Mouse (Mus musculus) heart, embryonic 11.5 days (tissue): ENCODE data around the gene Des. TPM values are rescaled to one million over a fixed set of nuclear protein-coding genes. Genes with fewer than 3 reads are reported as not detected.

Experiments used
- ATAC-seq: fragments of 200-750 bp; cut with Nextera tagmentation; replicated peaks from 2 replicates; pipeline ENCODE4 v1.8.0; 2017; ENCODE audit warnings: moderate library complexity; ENCODE audit not compliant: insufficient number of reproducible peaks, low FRiP score, low TSS enrichment
- H3K27ac ChIP-seq: fragments of 300-500 bp; sonication (generic); 2 replicates; pipeline ENCODE4 v1.5.1; 2014; ENCODE audit warnings: mild to moderate bottlenecking, low read depth, low read length
- H3K27me3 ChIP-seq: fragments of 300-500 bp; sonication (generic); 2 replicates; pipeline ENCODE4 v1.6.1; 2014; ENCODE audit warnings: mild to moderate bottlenecking, low read length, mixed read lengths; ENCODE audit not compliant: control insufficient read depth, insufficient read depth
- H3K36me3 ChIP-seq: fragments of 300-500 bp; sonication (generic); 2 replicates; pipeline ENCODE4 v1.6.1; 2014; ENCODE audit warnings: mild to moderate bottlenecking, low read length, moderate library complexity, mixed read lengths; ENCODE audit not compliant: control insufficient read depth, insufficient read depth
- H3K4me1 ChIP-seq: fragments of 300-500 bp; sonication (generic); 2 replicates; pipeline ENCODE4 v1.6.1; 2014; ENCODE audit warnings: low read length; ENCODE audit not compliant: control insufficient read depth, insufficient read depth
- H3K4me2 ChIP-seq: fragments of 300-500 bp; sonication (generic); 2 replicates; pipeline ENCODE4 v1.6.1; 2014; ENCODE audit warnings: mild to moderate bottlenecking, moderate library complexity
- H3K4me3 ChIP-seq: fragments of 300-500 bp; sonication (generic); 2 replicates; pipeline ENCODE4 v1.5.1; 2014; ENCODE audit warnings: low read depth, low read length
- H3K9ac ChIP-seq: fragments of 300-500 bp; sonication (generic); 2 replicates; pipeline ENCODE4 v1.6.1; 2014; ENCODE audit warnings: mild to moderate bottlenecking, low read depth, low read length, moderate library complexity
- H3K9me3 ChIP-seq: fragments of 300-500 bp; sonication (generic); replicated peaks from 2 replicates; pipeline ENCODE4 v1.6.1; 2016; ENCODE audit warnings: low read length; ENCODE audit not compliant: control insufficient read depth
- WGBS: fragments of 180-500 bp; shearing (Covaris S2); extraction: QIAGEN DNeasy Blood & Tissue Kit; methylation state at CpG from one replicate; pipeline ENCODE4 v1.1.7; 2014; ENCODE audit not compliant: insufficient replicate concordance; 5-methylcytosine and 5-hydroxymethylcytosine counted together
- polyA plus RNA-seq: library from polyadenylated mRNA; unstranded; fragments of >200 nt; fragmentation: Nextera tagmentation; extraction: Ambion mirVana; gene quantifications from 2 replicates; pipeline ENCODE4 v1.2.1, GENCODE M21; 2014

Des gene
- 428 and 477 TPM in 2 replicates for polyA plus RNA-seq

DNA sequence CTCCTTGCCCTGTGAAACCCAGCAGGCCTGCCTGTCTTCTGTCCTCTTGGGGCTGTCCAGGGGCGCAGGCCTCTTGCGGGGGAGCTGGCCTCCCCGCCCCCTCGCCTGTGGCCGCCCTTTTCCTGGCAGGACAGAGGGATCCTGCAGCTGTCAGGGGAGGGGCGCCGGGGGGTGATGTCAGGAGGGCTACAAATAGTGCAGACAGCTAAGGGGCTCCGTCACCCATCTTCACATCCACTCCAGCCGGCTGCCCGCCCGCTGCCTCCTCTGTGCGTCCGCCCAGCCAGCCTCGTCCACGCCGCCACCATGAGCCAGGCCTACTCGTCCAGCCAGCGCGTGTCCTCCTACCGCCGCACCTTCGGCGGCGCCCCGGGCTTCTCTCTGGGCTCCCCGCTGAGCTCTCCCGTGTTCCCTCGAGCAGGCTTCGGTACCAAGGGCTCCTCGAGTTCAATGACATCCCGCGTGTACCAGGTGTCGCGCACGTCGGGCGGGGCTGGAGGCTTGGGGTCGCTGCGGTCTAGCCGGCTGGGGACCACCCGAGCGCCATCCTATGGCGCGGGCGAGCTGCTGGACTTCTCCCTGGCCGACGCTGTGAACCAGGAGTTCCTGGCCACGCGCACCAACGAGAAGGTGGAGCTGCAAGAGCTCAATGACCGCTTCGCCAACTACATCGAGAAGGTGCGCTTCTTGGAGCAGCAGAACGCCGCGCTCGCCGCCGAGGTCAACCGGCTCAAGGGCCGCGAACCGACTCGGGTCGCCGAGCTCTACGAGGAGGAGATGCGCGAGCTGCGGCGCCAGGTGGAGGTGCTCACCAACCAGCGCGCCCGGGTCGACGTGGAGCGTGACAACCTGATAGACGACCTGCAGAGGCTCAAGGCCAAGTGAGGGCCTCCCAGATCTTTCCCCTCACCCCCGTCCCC is at the start of gene Des:
TSS of gene Des (plus strand) at position 218 of the 920 bp plus-strand sequence.
- no peaks in the 10 kb centered on the region for H3K9me3 ChIP-seq
- H3K36me3 ChIP-seq: peaks cover 3% of the 10 kb centered on the region; the same call in 1 of the 2 replicates
- ATAC-seq: peak; percentile 75
- H3K27me3 ChIP-seq: 0 out of 2 replicates have a peak, but pooled peaks cover 9% of the 10 kb centered on the region
- WGBS: 1% methylated on average over 80 of the region's 80 CpGs
- peak within 1 kb of the TSS; percentile 98 for H3K27ac ChIP-seq
- H3K4me2 ChIP-seq: peak within 1 kb of the TSS; percentile 77
- H3K9ac ChIP-seq: peak within 1 kb of the TSS; percentile 89
- H3K4me1 ChIP-seq: peaks cover 42% of the 10 kb centered on the region
- peak within 1 kb of the TSS; percentile 66 for H3K4me3 ChIP-seq

DNA sequence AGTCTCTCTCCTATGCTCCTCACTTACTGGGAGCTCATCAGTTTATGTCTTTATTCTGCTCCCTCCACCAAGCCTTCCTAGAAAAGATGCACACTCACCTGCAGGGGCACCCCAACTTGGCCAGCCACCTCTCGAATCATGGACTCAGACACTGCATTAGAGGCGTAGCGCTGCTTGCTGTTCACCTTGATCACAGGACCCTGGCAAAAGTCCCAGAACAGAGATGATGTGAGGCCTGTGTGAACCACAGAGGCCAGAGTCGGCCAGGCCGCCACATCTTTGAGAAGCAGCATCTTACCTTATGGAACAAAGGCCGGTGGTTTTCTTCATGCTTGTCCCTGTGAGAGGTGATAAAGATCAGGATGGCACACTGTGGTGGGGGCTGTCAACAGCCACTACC is 48.4 kb upstream of the Des start:
- peaks cover 36% of the 10 kb centered on the region for H3K36me3 ChIP-seq
- no peaks in the 10 kb centered on the region for H3K27me3 ChIP-seq
- no peak overlapping the region for H3K4me2 ChIP-seq
- no peak overlapping the region for H3K27ac ChIP-seq
- ATAC-seq: no peak
- H3K4me1 ChIP-seq: peaks cover 7% of the 10 kb centered on the region; the same call in 1 of the 2 replicates
- WGBS: 89% methylated on average over 6 of the region's 6 CpGs
- no peaks in the 10 kb centered on the region for H3K9me3 ChIP-seq
- no peak overlapping the region for H3K9ac ChIP-seq
- no peak overlapping the region for H3K4me3 ChIP-seq

DNA sequence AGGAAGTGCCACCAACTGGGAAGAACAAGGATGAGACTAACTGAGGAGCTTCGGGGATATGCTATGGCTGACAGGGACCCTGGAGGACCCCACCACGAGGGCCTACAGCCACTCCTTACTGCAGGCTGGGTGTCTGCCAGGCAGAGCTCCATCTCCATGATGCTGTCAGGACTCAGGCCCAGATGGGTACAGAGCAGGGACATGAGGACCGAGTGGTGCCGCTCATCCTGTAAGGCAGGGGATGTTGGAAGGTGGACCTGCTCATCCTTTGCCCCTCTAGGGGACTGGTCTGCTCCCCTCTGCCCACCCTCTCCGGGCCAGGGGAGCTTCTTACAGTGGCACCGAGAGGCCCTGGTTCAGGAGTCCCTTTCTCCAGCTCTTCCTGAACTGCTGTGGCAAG is 45.1 kb upstream of the Des start:
- Histone ChIP-seq H3K4me2 (no peak overlapping the region), H3K27ac (no peak overlapping the region), H3K9me3 (no peaks in the 10 kb centered on the region), H3K27me3 (no peaks in the 10 kb centered on the region), H3K4me1 (peaks cover 7% of the 10 kb centered on the region; the same call in 1 of the 2 replicates), H3K36me3 (peaks cover 27% of the 10 kb centered on the region), H3K4me3 (no peak overlapping the region), H3K9ac (no peak overlapping the region)
- ATAC-seq: no peak
- WGBS: 85% methylated on average over 6 of the region's 6 CpGs

DNA sequence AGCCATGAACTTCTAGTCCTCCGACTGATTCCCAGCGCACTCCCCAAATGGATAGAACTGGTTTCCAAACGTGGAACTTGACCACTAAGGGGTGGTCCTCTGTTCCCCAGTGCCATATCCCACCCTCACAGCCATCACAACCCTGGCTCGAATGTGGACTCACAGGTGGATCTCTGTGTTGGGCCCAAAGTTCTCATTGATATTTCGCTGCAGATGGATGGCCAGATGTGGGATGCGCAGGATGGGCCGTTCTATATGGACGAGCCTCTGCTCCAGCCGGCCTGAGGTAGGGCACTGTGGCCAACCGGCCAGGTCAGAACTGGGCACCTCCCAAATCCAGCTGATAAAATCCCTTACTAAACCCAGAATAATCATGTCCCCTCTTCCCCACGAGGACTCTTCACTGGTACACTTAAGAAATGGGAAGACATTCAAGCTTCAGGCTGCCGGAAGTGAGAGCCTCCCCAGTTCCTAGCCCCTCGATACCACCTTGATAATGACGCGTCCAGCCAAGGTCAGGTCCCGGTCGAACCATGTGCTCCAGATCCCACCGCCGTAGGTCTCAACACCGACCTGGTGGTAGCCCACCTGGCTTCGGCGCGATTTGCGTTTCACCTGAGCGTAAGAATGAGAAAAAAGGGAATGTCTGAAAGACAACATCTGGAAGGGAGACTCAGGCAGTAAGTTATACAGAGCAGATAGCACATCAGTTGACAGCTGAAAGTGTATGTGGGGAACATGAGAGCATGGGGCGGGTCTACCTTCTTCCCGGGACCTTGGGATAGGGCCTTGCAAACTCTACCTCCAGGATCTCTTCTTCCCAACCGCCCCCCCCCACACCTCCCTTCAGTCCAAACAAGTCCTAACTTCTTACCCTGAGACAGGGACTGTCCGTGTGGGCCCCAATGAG is 44.4 kb upstream of the Des start:
- H3K4me1 ChIP-seq: peaks cover 7% of the 10 kb centered on the region; the same call in 1 of the 2 replicates
- H3K4me2 ChIP-seq: peak overlapping the region; percentile 73

DNA sequence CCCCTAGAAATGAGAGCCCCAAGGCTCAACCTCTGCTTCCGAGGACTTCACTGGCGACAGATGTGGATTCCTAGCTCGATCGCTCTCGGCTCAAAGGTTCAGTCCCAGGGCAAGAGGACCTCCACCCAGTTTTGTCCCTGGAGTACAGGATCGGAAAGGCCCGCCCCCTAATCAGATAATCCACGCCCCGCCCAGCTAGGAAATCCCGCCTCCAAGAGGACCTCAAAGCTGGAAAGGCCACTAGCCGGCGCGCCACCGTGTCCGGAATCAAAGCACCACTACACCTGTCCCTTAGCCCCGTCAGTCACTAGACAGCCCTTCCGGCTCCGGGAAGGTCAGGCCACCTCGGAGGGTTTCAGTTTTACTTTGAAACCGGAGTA is 43.3 kb upstream of the Des start:
- Histone ChIP-seq H3K4me2 (peak overlapping the region; percentile 73), H3K36me3 (peaks cover 15% of the 10 kb centered on the region), H3K27ac (peak overlapping the region; percentile 95), H3K9ac (peak overlapping the region; percentile 80), H3K27me3 (no peaks in the 10 kb centered on the region), H3K9me3 (no peaks in the 10 kb centered on the region), H3K4me1 (peaks cover 7% of the 10 kb centered on the region; the same call in 1 of the 2 replicates), H3K4me3 (peak overlapping the region; percentile 80)
- WGBS: under 1% methylated on average over 20 of the region's 20 CpGs
- ATAC-seq: peak; percentile 43

More for the DNA sequence above, 44.4 kb upstream of the Des start:
- ATAC-seq: no peak
- Histone ChIP-seq H3K4me3 (peak overlapping the region; percentile 80), H3K27me3 (no peaks in the 10 kb centered on the region), H3K9ac (peak overlapping the region; percentile 80), H3K27ac (no peak overlapping the region), H3K9me3 (no peaks in the 10 kb centered on the region), H3K36me3 (peaks cover 25% of the 10 kb centered on the region)
- 82% methylated on average over 29 of the region's 29 CpGs for WGBS

DNA sequence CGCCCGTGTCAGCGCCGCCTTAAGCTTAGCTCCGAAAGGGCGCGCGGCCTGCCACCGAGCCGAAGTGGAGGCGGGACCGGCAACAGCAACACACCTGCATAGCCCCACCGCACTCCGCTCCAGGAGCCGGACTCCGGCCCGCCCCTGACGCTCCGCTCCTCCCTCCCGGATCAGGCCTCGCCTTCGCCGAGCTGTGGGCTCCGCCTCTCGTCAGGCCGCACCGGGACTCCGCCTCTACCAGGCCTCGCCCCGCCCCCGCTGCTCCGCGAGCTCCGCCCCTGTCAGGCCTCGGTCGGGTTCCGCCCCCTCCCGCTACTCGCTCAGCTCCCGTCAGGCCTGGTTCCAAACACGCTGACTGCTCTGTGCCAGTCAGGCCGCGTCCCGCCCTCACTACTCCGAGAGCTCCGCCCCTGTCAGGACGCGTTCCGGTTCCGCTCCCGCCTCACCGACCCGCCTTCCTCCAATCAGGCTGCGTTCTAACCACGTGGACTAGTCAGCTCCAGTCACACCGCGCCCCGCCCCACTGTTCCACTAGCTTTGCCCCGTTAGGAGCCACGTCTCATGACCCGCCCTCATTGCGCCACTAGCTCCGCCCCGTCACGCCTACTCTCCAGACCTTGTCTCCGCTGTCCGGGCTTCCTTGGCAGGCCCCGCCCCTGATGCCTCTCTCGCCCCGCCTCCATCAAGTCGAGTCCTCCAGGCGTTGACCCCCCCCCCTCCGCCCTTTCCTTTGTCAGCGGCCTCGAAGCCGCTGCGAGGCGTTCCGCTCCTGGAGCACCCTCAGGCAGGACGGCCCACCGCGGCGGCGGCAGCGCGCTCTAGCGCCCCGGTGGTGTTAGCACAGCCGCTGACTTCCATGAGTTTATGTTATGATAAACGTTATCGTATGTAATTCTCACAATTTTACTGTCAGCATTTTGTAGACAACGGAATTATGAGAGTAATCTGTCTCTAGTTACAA is 42.6 kb upstream of the Des start, which contains the start of gene Dnpep:
TSS of gene Dnpep (minus strand) at position 750 of the 961 bp plus-strand sequence.
- peak within 1 kb of the TSS; percentile 80 for H3K9ac ChIP-seq
- H3K9me3 ChIP-seq: no peaks in the 10 kb centered on the region
- WGBS: under 1% methylated on average over 81 of the region's 92 CpGs
- ATAC-seq: peak; percentile 97
- H3K4me2 ChIP-seq: peak within 1 kb of the TSS; percentile 73
- H3K27ac ChIP-seq: peak within 1 kb of the TSS; percentile 95
- H3K27me3 ChIP-seq: no peaks in the 10 kb centered on the region
- peak within 1 kb of the TSS; percentile 80 for H3K4me3 ChIP-seq
- peaks cover 12% of the 10 kb centered on the region for H3K36me3 ChIP-seq
- H3K4me1 ChIP-seq: peaks cover 7% of the 10 kb centered on the region; the same call in 1 of the 2 replicates

DNA sequence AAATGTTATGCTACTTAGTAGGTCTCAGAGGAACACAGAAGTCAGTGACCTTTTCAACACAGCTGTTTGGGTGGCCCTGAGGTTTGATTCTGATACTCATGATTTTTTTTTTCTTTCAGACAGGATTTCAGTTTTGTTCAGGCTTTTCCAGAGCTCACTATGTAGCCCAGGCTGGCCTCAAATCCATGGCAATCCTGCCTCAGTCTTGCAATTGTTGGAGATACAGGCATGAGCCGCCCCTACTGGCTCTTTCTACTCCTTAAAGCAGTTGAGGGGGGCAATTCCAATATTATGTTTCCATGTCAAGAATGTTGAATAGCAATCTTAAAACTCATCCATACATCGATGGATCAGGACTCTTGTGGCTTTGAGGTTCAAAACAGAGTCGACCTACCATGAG is 41.8 kb upstream of the Des start:
- no peak for ATAC-seq
- 68% methylated on average over 3 of the region's 3 CpGs for WGBS

More for the DNA sequence above, 41.8 kb upstream of the Des start:
- peak overlapping the region; percentile 39 for H3K9ac ChIP-seq
- peak overlapping the region; percentile 58 for H3K4me2 ChIP-seq
- peaks cover 9% of the 10 kb centered on the region for H3K36me3 ChIP-seq
- H3K27ac ChIP-seq: peak overlapping the region; percentile 50; the same call in 1 of the 2 replicates
- H3K9me3 ChIP-seq: no peaks in the 10 kb centered on the region
- H3K4me3 ChIP-seq: peak overlapping the region; percentile 10; the same call in 1 of the 2 replicates
- H3K27me3 ChIP-seq: no peaks in the 10 kb centered on the region
- H3K4me1 ChIP-seq: peaks cover 7% of the 10 kb centered on the region; the same call in 1 of the 2 replicates
